Mouse (Mus musculus): ENCODE results near the gene Sept3.
"Not testable (repeated sequence)": the region's sequence is repeated elsewhere in the genome, so short reads cannot be mapped to it uniquely, and the experiment has no call there.

The Sept3 gene

GRCm38 (mm10) chr15:82274593-82274926 lies at the start of gene Sept3:
Sept3 (plus strand) TSS chr15:82274893.
- DNase-seq (ENCODE audit: low spot score in 2 of 2) = no peak

- no peak for DNase-seq (ENCODE audit: low spot score in 2 of 2)
Measured at GRCm38 (mm10) chr15:82225769-82226168, 48.9 kb upstream of the Sept3 start.

DNA sequence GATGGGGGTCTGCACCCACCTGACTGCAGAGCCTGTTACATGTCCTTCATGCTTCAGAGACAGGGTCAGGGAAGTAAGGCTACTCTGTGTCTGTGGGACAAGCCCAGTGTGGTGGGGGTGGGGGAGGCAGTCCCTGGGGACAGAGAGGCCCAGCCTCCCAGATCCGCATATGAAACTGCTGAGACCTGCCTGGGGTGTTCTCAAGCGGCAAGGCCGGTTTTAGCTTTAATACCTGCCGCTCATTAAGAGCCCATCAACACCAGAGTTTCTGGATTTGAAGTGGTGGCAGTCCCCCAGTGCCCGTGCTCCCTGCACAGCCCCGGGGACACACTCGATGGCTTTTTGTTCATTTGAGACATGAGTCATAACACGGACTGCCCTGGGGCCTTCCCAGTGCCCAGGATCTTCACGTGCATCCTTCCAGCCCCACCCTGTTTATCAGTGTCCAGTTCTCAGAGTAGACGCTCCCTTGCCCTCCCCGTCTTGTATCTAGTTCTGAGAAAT lies 45.1 kb upstream of the Sept3 start:
- DNase-seq (ENCODE audit: low spot score in 2 of 2) = no peak

GRCm38 (mm10) chr15:82230098-82230611 lies 44.5 kb upstream of the Sept3 start:
- no peak for DNase-seq (ENCODE audit: low spot score in 2 of 2)

DNA sequence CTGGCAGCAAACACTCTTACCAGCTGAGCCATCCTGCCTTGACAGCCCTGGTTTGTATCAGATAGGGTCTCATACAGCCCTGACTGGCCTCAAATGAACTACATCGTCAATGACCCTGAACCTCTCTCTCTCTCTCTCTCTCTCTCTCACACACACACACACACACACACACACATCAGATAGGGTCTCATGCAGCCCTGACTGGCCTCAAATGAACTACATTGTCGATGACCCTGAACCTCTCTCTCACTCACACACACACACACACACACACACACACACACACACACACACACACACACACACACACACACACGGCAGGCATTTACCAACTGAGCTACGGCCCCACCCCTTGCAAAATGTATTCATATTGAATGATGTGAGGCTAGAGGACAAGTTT lies 43.6 kb upstream of the Sept3 start:
- DNase-seq (ENCODE audit: low spot score in 2 of 2) = no peak

GRCm38 (mm10) chr15:82231591-82232378 lies 42.9 kb upstream of the Sept3 start:
- DNase-seq (ENCODE audit: low spot score in 2 of 2) = no peak

DNA sequence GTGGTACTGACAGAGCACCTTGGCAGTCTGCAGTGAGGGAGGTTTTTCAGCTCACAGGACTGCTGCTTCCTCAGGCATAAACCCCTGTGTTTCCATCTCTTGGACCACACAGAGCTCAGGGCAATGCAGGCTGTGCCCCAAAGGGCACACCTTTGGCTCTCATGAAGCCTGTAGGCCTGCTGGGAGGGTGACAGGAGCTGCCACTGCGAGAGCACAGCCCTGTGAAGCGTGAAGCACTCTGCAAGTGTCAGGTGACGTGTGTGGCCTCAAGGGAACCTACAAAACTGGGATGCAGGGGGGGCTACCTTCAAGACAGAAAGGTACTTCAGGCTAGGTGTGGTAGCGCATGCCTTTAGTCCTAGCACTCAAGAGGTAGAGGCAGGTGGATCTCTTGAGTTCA lies 42.0 kb upstream of the Sept3 start:
- no peak for DNase-seq (ENCODE audit: low spot score in 2 of 2)

DNA sequence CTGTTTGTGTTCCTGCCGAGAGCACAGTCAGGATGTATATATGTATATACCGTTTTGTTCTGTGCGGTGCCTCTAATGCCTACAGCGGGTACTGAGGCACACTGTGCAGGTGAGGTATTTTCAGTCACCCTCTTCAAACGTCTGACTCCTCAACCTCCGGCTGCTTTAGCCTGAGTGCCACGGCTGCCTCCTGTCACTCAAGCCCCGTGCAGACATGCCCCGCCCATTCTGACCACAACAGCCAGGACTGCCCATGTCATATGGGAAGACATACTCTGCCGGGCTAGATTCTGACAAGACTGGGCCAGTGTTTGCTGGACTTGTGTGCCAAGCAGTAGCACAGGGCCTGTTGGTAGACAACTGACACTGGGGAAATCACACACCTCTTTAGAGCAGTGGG lies 39.0 kb upstream of the Sept3 start:
- DNase-seq (ENCODE audit: low spot score in 2 of 2) = no peak

DNA sequence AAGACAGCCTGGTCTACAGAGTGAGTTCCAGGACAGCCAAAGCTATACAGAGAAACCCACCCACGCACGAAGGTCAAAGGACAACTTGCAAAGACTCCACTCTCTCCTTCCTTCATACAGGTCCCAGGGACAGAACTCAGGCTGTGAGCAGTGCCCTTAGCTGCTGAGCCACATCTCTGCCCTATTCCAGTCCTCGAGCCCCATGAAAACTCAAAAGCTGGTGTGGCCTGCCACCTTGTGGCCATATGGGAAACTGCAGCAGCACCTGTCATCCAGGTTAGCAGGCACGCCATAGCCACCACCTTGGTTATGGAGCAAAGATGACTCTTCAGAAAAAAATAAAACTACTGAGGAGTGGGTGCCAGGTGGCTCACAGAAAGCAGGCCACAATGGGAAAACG lies 38.1 kb upstream of the Sept3 start:
- DNase-seq (ENCODE audit: low spot score in 2 of 2) = peak; percentile 75 to 85

GRCm38 (mm10) chr15:82243311-82243710 lies 31.4 kb upstream of the Sept3 start:
- no peak for DNase-seq (ENCODE audit: low spot score in 2 of 2)

DNA sequence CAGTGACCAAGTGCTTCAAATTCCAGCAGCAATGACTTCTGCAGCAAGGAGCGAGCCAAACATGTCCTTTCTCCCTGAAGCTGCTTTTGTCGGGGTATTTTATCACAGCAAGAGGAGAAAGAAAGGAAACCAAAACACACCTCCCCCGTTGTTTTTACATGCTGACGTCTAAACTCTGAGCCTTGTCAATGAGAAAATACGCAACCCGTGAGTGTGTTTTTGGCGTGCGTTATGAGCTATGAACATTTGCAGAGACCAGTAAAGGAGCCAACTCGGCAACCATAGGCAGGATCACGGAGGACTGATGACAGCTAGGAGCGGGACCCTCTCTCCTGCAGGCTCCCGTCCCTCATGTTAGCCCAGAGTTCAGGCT lies 31.0 kb upstream of the Sept3 start:
- no peak for DNase-seq (ENCODE audit: low spot score in 2 of 2)

- peak; percentile 89 to 92 for DNase-seq (ENCODE audit: low spot score in 2 of 2)
Measured at GRCm38 (mm10) chr15:82244115-82244804, 30.4 kb upstream of the Sept3 start, which contains the start of gene Cenpm. Cenpm (minus strand) TSS chr15:82244748.

DNA sequence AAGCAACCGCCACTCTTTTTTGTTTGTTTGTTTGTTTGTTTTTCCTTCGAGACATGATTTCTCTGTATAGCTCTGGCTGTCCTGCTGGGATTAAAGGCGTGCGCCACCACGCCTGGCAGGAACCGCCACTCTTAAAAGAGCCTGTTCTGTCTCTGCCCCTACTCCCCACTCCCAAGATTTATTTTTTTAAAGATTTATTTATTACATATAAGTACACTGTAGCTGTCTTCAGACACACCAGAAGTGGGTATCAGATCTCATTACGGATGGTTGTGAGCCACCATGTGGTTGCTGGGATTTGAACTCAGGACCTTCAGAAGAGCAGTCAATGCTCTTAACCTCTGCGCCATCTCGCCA lies 29.9 kb upstream of the Sept3 start:
- DNase-seq (ENCODE audit: low spot score in 2 of 2) = not testable (repeated sequence)

GRCm38 (mm10) chr15:82247131-82247776 lies 27.4 kb upstream of the Sept3 start:
- DNase-seq (ENCODE audit: low spot score in 2 of 2) = no peak

- no peak for DNase-seq (ENCODE audit: low spot score in 2 of 2)
Measured at GRCm38 (mm10) chr15:82251579-82251978, 23.1 kb upstream of the Sept3 start.

DNA sequence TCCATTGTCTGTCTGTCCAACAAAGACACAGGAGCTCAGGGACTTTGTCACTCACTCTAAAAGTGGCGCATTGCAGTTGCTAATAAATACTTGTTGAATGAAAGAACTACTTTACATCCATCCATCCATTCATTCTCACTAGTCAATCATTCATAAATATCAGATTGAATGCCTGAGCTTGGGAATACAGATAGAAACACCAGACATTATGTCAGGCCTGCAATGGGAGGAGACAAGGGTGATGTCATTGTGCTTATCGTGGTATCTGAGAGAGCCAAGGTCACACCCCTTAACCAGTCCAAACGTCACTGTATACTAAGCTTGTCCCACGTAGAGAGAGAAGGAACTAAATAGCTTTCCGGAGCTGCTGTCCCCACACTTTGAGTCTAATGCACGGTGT lies 22.6 kb upstream of the Sept3 start, which contains the start of gene 1500009C09Rik:
Gene 1500009C09Rik (plus strand): TSS at position 301 of the 400 bp plus-strand sequence.
- DNase-seq (ENCODE audit: low spot score in 2 of 2) = no peak

DNA sequence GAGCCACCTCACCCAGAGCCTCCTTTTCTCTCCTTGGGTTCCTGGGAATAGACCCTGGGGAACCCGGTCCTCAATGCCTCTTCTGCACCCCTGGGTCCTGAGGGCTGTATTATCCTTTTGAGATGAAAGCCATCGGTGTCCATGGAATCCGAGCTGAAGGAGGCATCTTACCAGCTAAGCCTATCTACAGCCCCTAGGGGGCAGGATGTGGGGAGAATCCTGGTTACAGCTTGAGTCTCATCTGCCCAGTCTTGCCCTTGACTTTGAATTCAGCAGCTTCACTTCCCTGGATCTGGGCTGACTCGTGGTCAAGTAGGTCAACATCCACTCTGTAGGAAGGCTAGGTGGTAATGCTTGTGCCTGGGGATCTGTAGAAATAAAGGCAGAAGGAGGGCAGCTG lies 19.4 kb upstream of the Sept3 start:
- DNase-seq (ENCODE audit: low spot score in 2 of 2) = no peak

DNA sequence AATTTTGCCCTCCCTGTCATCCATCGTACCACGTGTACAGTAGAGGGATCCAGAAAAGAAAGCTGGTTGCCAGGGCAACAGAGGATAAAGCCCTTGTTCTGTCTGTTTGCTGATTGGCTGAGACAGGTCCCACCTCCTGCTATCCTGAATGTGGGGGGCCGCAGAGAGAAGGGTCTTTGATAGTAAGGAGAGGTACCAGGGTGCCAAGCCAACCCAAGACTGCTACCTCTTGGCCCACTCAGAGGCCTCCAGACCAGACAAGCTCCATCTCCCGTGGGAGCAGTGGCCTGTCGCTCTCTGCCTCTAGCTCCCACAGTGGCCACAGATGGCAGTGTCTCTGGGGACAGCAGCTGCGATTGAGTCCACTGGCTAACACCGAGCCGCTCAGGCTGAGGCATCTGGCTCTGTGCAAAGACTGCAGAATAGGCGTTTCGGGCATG lies 18.7 kb upstream of the Sept3 start:
- DNase-seq (ENCODE audit: low spot score in 2 of 2) = peak; percentile 61 to 70

GRCm38 (mm10) chr15:82259510-82259909 lies 15.2 kb upstream of the Sept3 start:
- DNase-seq (ENCODE audit: low spot score in 2 of 2) = peak; percentile 68 to 75

DNA sequence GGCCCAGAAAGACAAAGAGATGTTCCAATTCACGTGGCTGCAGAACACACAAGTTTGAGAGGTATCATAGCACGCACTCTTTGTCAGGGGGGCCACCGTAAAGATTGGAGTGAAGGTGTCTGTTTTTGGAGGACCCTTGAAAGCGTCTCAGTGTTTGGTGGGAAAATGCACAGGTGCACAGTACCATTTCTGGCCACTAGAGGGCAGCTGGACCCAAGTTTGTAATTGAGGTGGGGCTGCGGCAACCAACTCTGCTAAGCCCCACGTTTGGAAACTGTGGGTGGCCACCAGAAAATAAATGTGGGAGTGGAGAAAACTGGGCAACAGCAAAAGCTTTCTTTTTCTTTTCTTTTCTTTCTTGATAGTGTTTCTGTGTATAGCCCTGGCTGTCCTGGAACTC lies 8.3 kb upstream of the Sept3 start:
- peak; percentile 66 to 70 for DNase-seq (ENCODE audit: low spot score in 2 of 2)

- no peak for DNase-seq (ENCODE audit: low spot score in 2 of 2)
Measured at GRCm38 (mm10) chr15:82268185-82268584, 6.5 kb upstream of the Sept3 start.

DNA sequence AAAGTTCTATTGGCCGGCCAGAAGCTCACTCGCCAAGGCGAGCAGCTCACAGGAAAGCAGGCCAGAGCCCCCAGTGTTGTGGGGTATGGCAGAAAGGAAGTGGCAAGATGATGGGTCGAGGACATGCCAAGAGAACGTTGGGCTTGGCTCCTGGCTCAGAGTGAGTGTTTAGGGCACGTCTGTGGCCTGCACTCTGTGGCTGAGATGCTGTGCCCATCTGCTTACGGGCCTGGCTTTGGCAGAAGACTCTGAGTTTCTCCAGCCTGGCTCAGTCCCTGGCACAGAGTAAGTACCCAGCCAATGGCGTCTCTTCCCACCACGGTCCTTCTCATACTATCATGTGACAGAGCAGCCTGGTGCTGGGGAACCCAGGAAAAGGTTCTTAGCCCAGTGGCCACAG lies 5.9 kb upstream of the Sept3 start:
- no peak for DNase-seq (ENCODE audit: low spot score in 2 of 2)
